Mouse (Mus musculus): Measurements from ENCODE around the gene Ep400.

DNA sequence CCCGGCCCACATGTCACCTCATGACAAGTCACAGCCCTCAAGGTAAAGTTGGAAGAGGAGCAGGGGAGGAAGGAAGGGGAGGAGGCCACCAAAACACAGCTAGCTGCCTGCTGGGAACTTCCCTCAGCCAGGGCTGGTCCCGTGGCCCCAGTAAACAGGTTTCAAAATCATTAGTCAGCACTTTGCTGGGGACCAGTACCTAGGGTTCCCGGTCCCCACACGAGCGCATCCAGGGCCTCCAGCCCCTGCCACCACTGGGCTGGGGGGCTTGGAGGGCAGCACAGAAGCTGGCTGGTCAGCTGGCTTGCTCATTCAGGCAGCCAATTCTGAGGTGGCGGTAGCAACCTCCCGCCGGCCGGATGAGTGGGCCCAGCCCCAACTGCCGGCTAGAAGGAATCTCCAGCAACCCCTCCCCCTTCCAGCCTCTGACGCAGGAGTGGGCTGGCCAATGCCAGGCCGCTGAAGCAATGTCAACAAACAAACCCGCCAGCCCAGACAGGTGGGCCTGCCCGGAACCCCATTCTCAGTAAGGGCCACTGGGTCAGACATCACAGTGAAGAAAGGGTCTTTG lies 37.6 kb upstream of the Ep400 start:
- TF ChIP-seq CTCF (conservative IDR thresholded peaks at IDR 0.05; ENCODE audit: low read length) = no peak
- TF ChIP-seq POU5F1 (IDR thresholded peaks at IDR 0.05; ENCODE audit: borderline replicate concordance, low read length) = no peak
- no peak for TF ChIP-seq NANOG (IDR thresholded peaks at IDR 0.05; ENCODE audit: borderline replicate concordance, low read length)

All from E14TG2a.4 (cell line).